Mouse (Mus musculus): Measurements from ENCODE around the gene AK157302.

DNA sequence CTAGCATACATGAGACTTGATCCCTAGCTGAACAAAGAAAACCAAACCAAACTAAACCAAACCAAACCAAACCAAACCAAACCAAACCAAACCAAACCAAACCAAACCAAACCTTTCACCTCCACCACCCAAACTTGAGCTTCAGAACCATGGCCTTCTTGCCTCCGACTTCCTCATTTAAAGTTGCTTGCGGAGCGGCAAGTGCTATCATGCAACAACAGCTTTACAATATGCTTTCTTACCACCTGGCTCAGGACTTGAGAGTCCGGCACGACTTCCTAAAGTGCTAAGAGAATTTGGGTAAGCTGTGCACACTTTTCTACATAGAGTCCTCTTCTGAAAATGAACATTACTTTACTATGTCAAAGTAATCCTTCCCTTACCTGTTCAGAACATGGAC is 7.3 kb downstream of the AK157302 start:
- TF ChIP-seq POLR2A (IDR thresholded peaks at IDR 0.05; ENCODE audit: borderline replicate concordance, control insufficient read depth, low read depth, low read length) (no peak), CTCF (IDR thresholded peaks at IDR 0.05; ENCODE audit: control insufficient read depth, insufficient read depth, low read length) (no peak)

All from bone marrow, adult 2 months (tissue).